Mouse (Mus musculus) frontal cortex, adult 2 months (tissue): ENCODE data around the gene Zfp263. TPM values are rescaled to one million over a fixed set of nuclear protein-coding genes. Genes with fewer than 3 reads are reported as not detected.

Experiments used
- polyA plus RNA-seq: library from polyadenylated mRNA; depleted of rRNA; stranded (reverse); fragments of >200 nt; gene quantifications from 2 replicates; pipeline ENCODE4 v1.2.3, GENCODE M21; 2012; rRNA removed

Zfp263 gene
- polyA plus RNA-seq, 1 experiment = 18.0 TPM

Other genes with a start within 250 kb of the Zfp263 start
- gene Olfr161, start 153.1 kb upstream of the Zfp263 start, polyA plus RNA-seq = not detected in 2 replicates
- gene Mefv, start 26.0 kb upstream of the Zfp263 start, polyA plus RNA-seq = not detected in 2 replicates
- gene Olfr15, start 86.8 kb downstream of the Zfp263 start, polyA plus RNA-seq = 0.11 TPM in 1 of 2 replicates, not detected in the other
- 2.9 and 3.4 TPM in 2 replicates for gene Zfp174, start 103.2 kb downstream of the Zfp263 start, polyA plus RNA-seq
- gene Naa60, start 128.3 kb downstream of the Zfp263 start, polyA plus RNA-seq = 114 and 116 TPM in 2 replicates
- 10.4 and 11.4 TPM in 2 replicates for gene Zfp597, start 140.5 kb downstream of the Zfp263 start, polyA plus RNA-seq
- gene Gm20695, start 140.6 kb downstream of the Zfp263 start, polyA plus RNA-seq = 0.44 and 0.76 TPM in 2 replicates
- gene 1700037C18Rik, start 164.6 kb downstream of the Zfp263 start, polyA plus RNA-seq = 8.8 and 8.9 TPM in 2 replicates
- gene Cluap1, start 164.7 kb downstream of the Zfp263 start, polyA plus RNA-seq = 28.1 and 32.0 TPM in 2 replicates
- gene Nlrc3, start 232.5 kb downstream of the Zfp263 start, polyA plus RNA-seq = 2.5 and 2.6 TPM in 2 replicates